Mouse (Mus musculus): ENCODE measurements around the gene Npepl1. TPM values are rescaled to one million over a fixed set of nuclear protein-coding genes. Genes with fewer than 3 reads are reported as not detected.

Gene Npepl1
- polyA plus RNA-seq, 1 experiment = 20.6 TPM

GRCm38 (mm10) chr2:174132413-174132969, 22.3 kb downstream of the Npepl1 start:
- no peaks in the 10 kb centered on the region for H3K27me3 ChIP-seq (ENCODE audit: control insufficient read depth, insufficient read depth, low read length)
- no peak for TF ChIP-seq POLR2A (IDR thresholded peaks at IDR 0.05; ENCODE audit: control insufficient read depth, low read depth, low read length)
- TF ChIP-seq CTCF (IDR thresholded peaks at IDR 0.05; ENCODE audit: control insufficient read depth, insufficient read depth, insufficient replicate concordance, low read depth, low read length) = no peak
- H3K4me1 ChIP-seq (ENCODE audit: control insufficient read depth, insufficient read depth, low read length) = no peaks in the 10 kb centered on the region
- H3K27ac ChIP-seq (ENCODE audit: control insufficient read depth, insufficient read depth, low read depth, low read length) = no peak overlapping the region
- no peak overlapping the region for H3K4me3 ChIP-seq (ENCODE audit: control insufficient read depth, low read depth, low read length)
- H3K36me3 ChIP-seq (ENCODE audit: control insufficient read depth, insufficient read depth, low read length) = no peaks in the 10 kb centered on the region

GRCm38 (mm10) chr2:174159035-174159434, 48.9 kb downstream of the Npepl1 start:
- Histone ChIP-seq H3K36me3 (ENCODE audit: control insufficient read depth, insufficient read depth, low read length) (no peaks in the 10 kb centered on the region), H3K4me3 (ENCODE audit: control insufficient read depth, low read depth, low read length) (no peak overlapping the region), H3K4me1 (ENCODE audit: control insufficient read depth, insufficient read depth, low read length) (no peaks in the 10 kb centered on the region), H3K27ac (ENCODE audit: control insufficient read depth, insufficient read depth, low read depth, low read length) (no peak overlapping the region), H3K27me3 (ENCODE audit: control insufficient read depth, insufficient read depth, low read length) (no peaks in the 10 kb centered on the region)
- no peak for TF ChIP-seq POLR2A (IDR thresholded peaks at IDR 0.05; ENCODE audit: control insufficient read depth, low read depth, low read length)
- TF ChIP-seq CTCF (IDR thresholded peaks at IDR 0.05; ENCODE audit: control insufficient read depth, insufficient read depth, insufficient replicate concordance, low read depth, low read length) = no peak

GRCm38 (mm10) chr2:174160461-174160860, 50.3 kb downstream of the Npepl1 start:
- no peak overlapping the region for H3K4me3 ChIP-seq (ENCODE audit: control insufficient read depth, low read depth, low read length)
- TF ChIP-seq POLR2A (IDR thresholded peaks at IDR 0.05; ENCODE audit: control insufficient read depth, low read depth, low read length) (no peak), CTCF (IDR thresholded peaks at IDR 0.05; ENCODE audit: control insufficient read depth, insufficient read depth, insufficient replicate concordance, low read depth, low read length) (no peak)

More at GRCm38 (mm10) chr2:174160461-174160860, 50.3 kb downstream of the Npepl1 start:
- no peaks in the 10 kb centered on the region for H3K36me3 ChIP-seq (ENCODE audit: control insufficient read depth, insufficient read depth, low read length)
- no peaks in the 10 kb centered on the region for H3K27me3 ChIP-seq (ENCODE audit: control insufficient read depth, insufficient read depth, low read length)
- no peak overlapping the region for H3K27ac ChIP-seq (ENCODE audit: control insufficient read depth, insufficient read depth, low read depth, low read length)
- H3K4me1 ChIP-seq (ENCODE audit: control insufficient read depth, insufficient read depth, low read length) = no peaks in the 10 kb centered on the region

Other genes with a start within 250 kb of the Npepl1 start
- 26.4 and 30.0 TPM in 2 replicates for gene Stx16, start 34.0 kb upstream of the Npepl1 start, polyA plus RNA-seq (2012; rRNA removed)
- gene Gnas, start 174.0 kb downstream of the Npepl1 start, polyA plus RNA-seq (2012; rRNA removed) = 139 and 161 TPM in 2 replicates
- not detected in 2 replicates for gene Gm20721, start 236.4 kb downstream of the Npepl1 start, polyA plus RNA-seq (2012; rRNA removed)

Measured in testis, adult 2 months (tissue).